Mouse (Mus musculus) hindbrain, embryonic 14.5 days (tissue): ENCODE data around the gene Rbp3. TPM values are rescaled to one million over a fixed set of nuclear protein-coding genes. Genes with fewer than 3 reads are reported as not detected.
A peak's percentile ranks its signal among the peaks of the same experiment; 100 is the strongest.

Experiments
- ATAC-seq: fragments of 200-750 bp; cut with Nextera tagmentation; 2 replicates; pipeline ENCODE4 v1.8.0; 2017; ENCODE audit warnings: moderate number of reproducible peaks, mild to moderate bottlenecking, moderate TSS enrichment, moderate library complexity; ENCODE audit not compliant: low FRiP score
- DNase-seq: peaks from one replicate; pipeline ENCODE4 v3.0.0-alpha.2; 2015; ENCODE audit warnings: low spot score
- H3K27ac ChIP-seq: fragments of 300-500 bp; sonication (generic); 2 replicates; pipeline ENCODE4 v1.5.1; 2014; ENCODE audit warnings: mild to moderate bottlenecking, moderate library complexity
- H3K27me3 ChIP-seq: fragments of 300-500 bp; sonication (generic); 2 replicates; pipeline ENCODE4 v1.6.1; 2014; ENCODE audit warnings: mild to moderate bottlenecking, low read length, mixed read lengths; ENCODE audit not compliant: control insufficient read depth, insufficient read depth
- H3K36me3 ChIP-seq: fragments of 300-500 bp; sonication (generic); replicated peaks from 2 replicates; pipeline ENCODE4 v1.6.1; 2014; ENCODE audit not compliant: control insufficient read depth, insufficient read depth
- H3K4me1 ChIP-seq: fragments of 300-500 bp; sonication (generic); replicated peaks from 2 replicates; pipeline ENCODE4 v1.6.1; 2014; ENCODE audit warnings: antibody characterized with exemption, low read length, mixed read lengths; ENCODE audit not compliant: control insufficient read depth, insufficient read depth
- H3K4me2 ChIP-seq: fragments of 300-500 bp; sonication (generic); replicated peaks from 2 replicates; pipeline ENCODE4 v1.6.1; 2014; ENCODE audit warnings: mild to moderate bottlenecking, moderate library complexity
- H3K4me3 ChIP-seq: fragments of 300-500 bp; sonication (generic); replicated peaks from 2 replicates; pipeline ENCODE4 v1.5.1; 2014; ENCODE audit warnings: mild to moderate bottlenecking, low read length
- H3K9ac ChIP-seq: fragments of 300-500 bp; sonication (generic); 2 replicates; pipeline ENCODE4 v1.6.1; 2014
- H3K9me3 ChIP-seq: fragments of 300-500 bp; sonication (generic); 2 replicates; pipeline ENCODE4 v1.6.1; 2016; ENCODE audit warnings: low read length; ENCODE audit not compliant: control insufficient read depth
- WGBS: fragments of 180-500 bp; shearing (Covaris S2); extraction: QIAGEN DNeasy Blood & Tissue Kit; methylation state at CpG from one replicate; pipeline ENCODE4 v1.1.7; 2014; 5-methylcytosine and 5-hydroxymethylcytosine counted together
- polyA plus RNA-seq: library from polyadenylated mRNA; unstranded; fragments of >200 nt; fragmentation: Nextera tagmentation; extraction: Ambion mirVana; gene quantifications from 2 replicates; pipeline ENCODE4 v1.2.1, GENCODE M21; 2014

Rbp3 gene
- polyA plus RNA-seq, 1 experiment from 2014 or later = not detected

GRCm38 (mm10) chr14:33932935-33933703 is 20.7 kb upstream of the Rbp3 start:
- no peak overlapping the region for H3K4me3 ChIP-seq
- WGBS = 72% methylated on average over 10 of the region's 10 CpGs
- H3K9ac ChIP-seq = no peak overlapping the region
- no peaks in the 10 kb centered on the region for H3K36me3 ChIP-seq
- peak; percentile 46 for DNase-seq
- H3K4me1 ChIP-seq = no peaks in the 10 kb centered on the region
- H3K27ac ChIP-seq = no peak overlapping the region
- peak; percentile 42; the same call in 1 of the 2 replicates for ATAC-seq
- no peaks in the 10 kb centered on the region for H3K27me3 ChIP-seq
- no peak overlapping the region for H3K4me2 ChIP-seq
- no peaks in the 10 kb centered on the region for H3K9me3 ChIP-seq

DNA sequence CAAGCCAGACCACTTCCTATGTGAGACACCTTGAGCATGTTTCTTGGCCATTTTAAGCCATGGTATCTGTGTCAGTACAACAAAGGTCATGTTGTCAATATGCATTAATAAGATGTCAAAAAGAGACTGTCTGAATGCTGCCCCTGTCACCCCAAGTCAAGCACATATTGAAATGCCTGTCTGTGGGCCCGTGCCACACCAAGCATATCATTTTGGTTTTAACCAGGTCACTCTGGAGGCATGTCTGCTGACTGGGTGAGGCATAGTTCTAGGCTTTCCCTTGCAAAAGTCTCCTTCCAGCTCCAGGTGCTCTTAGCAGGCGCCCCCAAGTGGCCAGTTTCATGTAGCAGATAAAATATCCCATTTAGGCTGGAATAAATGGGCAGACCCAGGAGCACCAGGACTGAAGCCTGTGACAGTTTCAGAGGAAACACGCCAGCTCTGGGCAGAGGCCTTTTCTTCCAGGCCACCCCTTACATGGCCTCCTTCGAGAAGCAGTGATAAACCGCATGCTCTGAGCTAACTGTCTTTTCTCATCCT is 20.0 kb upstream of the Rbp3 start:
- Histone ChIP-seq H3K4me2 (no peak overlapping the region), H3K4me1 (no peaks in the 10 kb centered on the region), H3K27ac (no peak overlapping the region), H3K9me3 (no peaks in the 10 kb centered on the region), H3K9ac (no peak overlapping the region), H3K27me3 (no peaks in the 10 kb centered on the region), H3K4me3 (no peak overlapping the region), H3K36me3 (no peaks in the 10 kb centered on the region)
- ATAC-seq (0 out of 2 replicates have a peak, but pooled peaks have one; percentile 48), DNase-seq (peak; percentile 69)
- 45% methylated on average over 5 of the region's 5 CpGs for WGBS

- Histone ChIP-seq H3K36me3 (no peaks in the 10 kb centered on the region), H3K4me1 (0 out of 2 replicates have a peak, but pooled peaks cover 3% of the 10 kb centered on the region), H3K27me3 (no peaks in the 10 kb centered on the region), H3K4me3 (no peak overlapping the region), H3K27ac (no peak overlapping the region), H3K9ac (0 out of 2 replicates have a peak overlapping the region, but pooled peaks have one; percentile 24), H3K4me2 (peak overlapping the region; percentile 35), H3K9me3 (no peaks in the 10 kb centered on the region)
- ATAC-seq (peak; percentile 27; the same call in 1 of the 2 replicates), DNase-seq (peak; percentile 89)
- 26% methylated on average over 9 of the region's 9 CpGs for WGBS
Observed at GRCm38 (mm10) chr14:33939117-33939516, 14.7 kb upstream of the Rbp3 start.

DNA sequence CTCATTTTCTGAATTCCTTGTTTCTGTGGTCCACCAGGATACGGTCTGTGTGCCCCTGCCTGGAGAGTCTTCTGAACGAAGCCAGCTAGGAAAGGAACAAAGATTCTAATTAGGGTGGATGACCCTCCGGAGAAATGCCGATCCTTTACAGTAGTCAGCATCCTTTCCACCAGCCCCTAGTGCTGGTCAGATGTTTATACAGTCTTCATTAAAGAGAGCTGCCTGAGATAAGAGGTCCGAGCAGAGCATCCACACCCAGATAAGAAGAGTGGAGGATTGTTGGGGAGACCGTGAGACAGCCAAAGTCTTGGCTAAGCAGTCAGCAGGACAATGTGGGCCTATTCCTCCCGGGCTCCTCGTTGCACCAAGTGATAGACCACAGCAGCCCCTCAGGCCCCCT is 13.1 kb upstream of the Rbp3 start, which contains the start of gene Gdf2:
TSS of gene Gdf2 (plus strand) at position 301 of the 400 bp plus-strand sequence.
- Histone ChIP-seq H3K4me1 (0 out of 2 replicates have a peak, but pooled peaks cover 3% of the 10 kb centered on the region), H3K27me3 (no peaks in the 10 kb centered on the region), H3K4me2 (no peak within 1 kb of the TSS), H3K36me3 (no peaks in the 10 kb centered on the region), H3K4me3 (no peak within 1 kb of the TSS), H3K9me3 (no peaks in the 10 kb centered on the region), H3K9ac (no peak within 1 kb of the TSS), H3K27ac (no peak within 1 kb of the TSS)
- ATAC-seq = no peak
- DNase-seq = no peak
- 81% methylated on average over 8 of the region's 8 CpGs for WGBS

DNA sequence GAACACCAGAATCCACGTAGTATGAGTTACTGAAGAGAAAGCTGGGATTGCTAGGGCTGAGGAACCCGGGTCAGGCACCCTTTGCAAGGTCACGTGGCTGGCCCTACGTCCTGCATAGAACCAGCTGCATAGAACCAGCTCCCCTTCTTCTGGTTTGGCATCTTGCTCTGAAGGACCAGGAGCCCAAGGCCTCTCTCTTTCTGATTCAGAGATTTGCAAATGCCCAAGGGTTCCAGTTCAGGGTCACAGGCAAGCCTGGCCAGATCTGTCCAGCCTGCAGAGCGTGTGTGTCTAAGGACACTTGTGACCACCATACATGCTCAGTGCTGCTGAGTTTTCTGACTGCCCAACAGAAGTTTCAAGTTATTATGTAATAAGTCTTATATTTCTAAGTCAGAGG is 11.6 kb upstream of the Rbp3 start:
- no peak overlapping the region for H3K9ac ChIP-seq
- 83% methylated on average over 5 of the region's 5 CpGs for WGBS

DNA sequence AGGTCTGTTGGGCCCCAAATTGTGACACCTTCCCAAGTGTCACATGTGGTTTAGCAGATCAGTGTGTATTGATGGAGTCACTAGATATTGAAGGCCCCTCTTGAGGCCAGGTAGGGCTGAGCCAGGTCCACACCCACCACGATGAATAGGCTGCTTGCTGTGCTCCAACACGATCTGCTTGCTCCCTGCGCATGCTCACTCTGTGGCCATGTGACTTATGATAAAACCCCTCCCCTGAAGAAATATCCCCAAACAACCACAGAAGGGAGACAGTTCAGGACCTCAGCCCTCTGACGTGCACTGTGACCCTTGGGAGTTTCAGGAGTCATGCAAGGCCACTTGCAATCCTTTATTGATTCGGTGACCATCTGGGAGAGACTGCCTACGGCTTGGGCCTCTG is 7.7 kb upstream of the Rbp3 start:
- H3K9me3 ChIP-seq = no peaks in the 10 kb centered on the region
- DNase-seq = no peak
- H3K27ac ChIP-seq = no peak overlapping the region
- H3K4me3 ChIP-seq = no peak overlapping the region
- no peak for ATAC-seq
- 82% methylated on average over 6 of the region's 6 CpGs for WGBS
- H3K9ac ChIP-seq = no peak overlapping the region
- no peaks in the 10 kb centered on the region for H3K4me1 ChIP-seq
- H3K4me2 ChIP-seq = no peak overlapping the region
- H3K27me3 ChIP-seq = no peaks in the 10 kb centered on the region
- H3K36me3 ChIP-seq = no peaks in the 10 kb centered on the region

More for the DNA sequence above, 11.6 kb upstream of the Rbp3 start:
- no peak overlapping the region for H3K4me2 ChIP-seq
- ATAC-seq = no peak
- no peak overlapping the region for H3K4me3 ChIP-seq
- DNase-seq = no peak
- H3K27ac ChIP-seq = no peak overlapping the region
- H3K36me3 ChIP-seq = no peaks in the 10 kb centered on the region
- H3K27me3 ChIP-seq = no peaks in the 10 kb centered on the region
- 0 out of 2 replicates have a peak, but pooled peaks cover 3% of the 10 kb centered on the region for H3K4me1 ChIP-seq
- H3K9me3 ChIP-seq = no peaks in the 10 kb centered on the region

DNA sequence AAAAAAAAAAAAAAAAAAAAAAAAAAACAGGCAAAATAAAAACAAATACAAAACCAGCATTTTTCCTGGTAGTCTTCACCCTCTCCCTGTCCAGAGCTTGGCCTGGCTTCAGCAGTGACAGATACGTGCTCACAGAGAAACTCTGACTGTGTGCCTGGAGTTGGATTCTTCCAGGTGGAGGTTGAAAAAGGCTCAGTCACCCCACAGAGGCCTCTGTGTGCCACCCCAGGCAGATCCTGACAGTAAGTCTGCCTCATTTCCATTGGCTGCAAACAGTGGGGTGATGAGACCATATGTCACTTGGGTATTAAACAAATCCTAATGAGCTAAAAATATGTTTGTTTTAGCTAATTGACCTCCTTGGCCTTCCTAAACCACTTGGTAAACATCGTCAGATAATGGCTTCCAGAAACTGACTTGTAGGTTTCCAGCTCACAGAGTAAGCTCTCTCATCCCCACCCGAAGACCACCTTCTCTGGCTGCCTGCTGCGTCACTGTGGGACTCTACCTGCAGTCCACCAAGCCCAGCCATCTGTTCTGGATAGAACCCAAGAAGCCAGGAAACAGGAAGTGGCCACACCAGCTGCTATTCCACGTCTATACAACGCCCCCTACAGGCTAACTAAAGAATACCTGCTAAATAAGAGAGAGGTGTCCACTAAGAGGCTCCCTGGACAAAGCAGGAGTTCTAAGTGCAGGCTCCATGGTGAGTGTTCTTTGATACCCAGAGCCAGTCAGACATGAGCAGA is 1.4 kb upstream of the Rbp3 start:
- no peaks in the 10 kb centered on the region for H3K27me3 ChIP-seq
- H3K9me3 ChIP-seq = no peaks in the 10 kb centered on the region
- ATAC-seq (no peak), DNase-seq (no peak)
- H3K36me3 ChIP-seq = no peaks in the 10 kb centered on the region
- no peak overlapping the region for H3K4me3 ChIP-seq
- 66% methylated on average over 6 of the region's 6 CpGs for WGBS
- H3K4me2 ChIP-seq = no peak overlapping the region
- no peaks in the 10 kb centered on the region for H3K4me1 ChIP-seq
- H3K9ac ChIP-seq = no peak overlapping the region
- H3K27ac ChIP-seq = no peak overlapping the region

DNA sequence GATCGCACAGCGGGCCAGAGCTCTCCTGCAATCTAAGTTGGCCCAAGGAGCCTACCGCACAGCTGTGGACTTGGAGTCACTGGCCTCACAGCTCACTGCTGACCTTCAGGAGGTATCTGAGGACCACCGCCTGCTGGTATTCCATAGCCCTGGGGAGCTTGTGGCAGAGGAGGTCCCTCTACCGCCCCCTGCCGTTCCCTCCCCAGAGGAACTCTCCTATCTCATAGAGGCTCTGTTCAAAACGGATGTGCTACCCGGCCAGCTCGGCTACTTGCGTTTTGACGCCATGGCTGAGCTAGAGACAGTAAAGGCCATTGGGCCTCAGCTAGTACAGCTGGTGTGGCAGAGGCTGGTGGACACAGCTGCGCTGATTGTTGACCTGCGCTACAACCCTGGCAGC is 2.3 kb downstream of the Rbp3 start:
- ATAC-seq (no peak), DNase-seq (no peak)
- Histone ChIP-seq H3K9me3 (no peaks in the 10 kb centered on the region), H3K4me1 (no peaks in the 10 kb centered on the region), H3K27ac (no peak overlapping the region), H3K4me3 (no peak overlapping the region), H3K27me3 (no peaks in the 10 kb centered on the region), H3K4me2 (no peak overlapping the region), H3K36me3 (no peaks in the 10 kb centered on the region), H3K9ac (no peak overlapping the region)
- WGBS = 75% methylated on average over 13 of the region's 13 CpGs

GRCm38 (mm10) chr14:33958186-33958585 is 4.4 kb downstream of the Rbp3 start:
- ATAC-seq (no peak), DNase-seq (no peak)
- Histone ChIP-seq H3K4me3 (no peak overlapping the region), H3K4me2 (no peak overlapping the region), H3K9ac (no peak overlapping the region), H3K36me3 (no peaks in the 10 kb centered on the region), H3K9me3 (no peaks in the 10 kb centered on the region), H3K27ac (no peak overlapping the region), H3K27me3 (no peaks in the 10 kb centered on the region), H3K4me1 (no peaks in the 10 kb centered on the region)
- WGBS = 90% methylated on average over 4 of the region's 4 CpGs
